Mouse (Mus musculus) neural tube, embryonic 15.5 days (tissue): ENCODE results near the gene Dcaf11. TPM values are rescaled to one million over a fixed set of nuclear protein-coding genes. Genes with fewer than 3 reads are reported as not detected.
A peak's percentile ranks its signal among the peaks of the same experiment; 100 is the strongest.

Source experiments
- ATAC-seq: fragments of 200-750 bp; cut with Nextera tagmentation; 2 replicates; pipeline ENCODE4 v1.8.0; 2017; ENCODE audit warnings: mild to moderate bottlenecking, moderate TSS enrichment, moderate library complexity; ENCODE audit not compliant: low FRiP score
- H3K27ac ChIP-seq: fragments of 300-500 bp; sonication (generic); replicated peaks from 2 replicates; pipeline ENCODE4 v1.5.1; 2015; ENCODE audit warnings: mild to moderate bottlenecking, inconsistent platforms
- H3K27me3 ChIP-seq: fragments of 300-500 bp; sonication (generic); replicated peaks from 2 replicates; pipeline ENCODE4 v1.6.1; 2015; ENCODE audit warnings: inconsistent platforms
- H3K36me3 ChIP-seq: fragments of 300-500 bp; sonication (generic); 2 replicates; pipeline ENCODE4 v1.6.1; 2015; ENCODE audit warnings: inconsistent platforms
- H3K4me1 ChIP-seq: fragments of 300-500 bp; sonication (generic); 2 replicates; pipeline ENCODE4 v1.6.1; 2015; ENCODE audit warnings: inconsistent platforms
- H3K4me2 ChIP-seq: fragments of 300-500 bp; sonication (generic); 2 replicates; pipeline ENCODE4 v1.6.1; 2015; ENCODE audit warnings: inconsistent platforms, mild to moderate bottlenecking, moderate library complexity
- H3K4me3 ChIP-seq: fragments of 300-500 bp; sonication (generic); replicated peaks from 2 replicates; pipeline ENCODE4 v1.5.1; 2015; ENCODE audit warnings: mild to moderate bottlenecking, inconsistent platforms
- H3K9ac ChIP-seq: fragments of 300-500 bp; sonication (generic); replicated peaks from 2 replicates; pipeline ENCODE4 v1.6.1; 2015; ENCODE audit warnings: mild to moderate bottlenecking, inconsistent platforms
- H3K9me3 ChIP-seq: fragments of 300-500 bp; sonication (generic); replicated peaks from 2 replicates; pipeline ENCODE4 v1.6.1; 2016; ENCODE audit warnings: inconsistent platforms
- WGBS: fragments of 180-500 bp; shearing (Covaris S2); methylation state at CpG from one replicate; pipeline ENCODE4 v1.1.7; 2015; ENCODE audit warnings: mixed read lengths; 5-methylcytosine and 5-hydroxymethylcytosine counted together
- polyA plus RNA-seq: library from polyadenylated mRNA; unstranded; fragments of >200 nt; fragmentation: Nextera tagmentation; extraction: Ambion mirVana; gene quantifications from 2 replicates; pipeline ENCODE4 v1.2.1, GENCODE M21; 2015

The Dcaf11 gene
- polyA plus RNA-seq, 1 experiment from 2014 or later, result 102 TPM

DNA sequence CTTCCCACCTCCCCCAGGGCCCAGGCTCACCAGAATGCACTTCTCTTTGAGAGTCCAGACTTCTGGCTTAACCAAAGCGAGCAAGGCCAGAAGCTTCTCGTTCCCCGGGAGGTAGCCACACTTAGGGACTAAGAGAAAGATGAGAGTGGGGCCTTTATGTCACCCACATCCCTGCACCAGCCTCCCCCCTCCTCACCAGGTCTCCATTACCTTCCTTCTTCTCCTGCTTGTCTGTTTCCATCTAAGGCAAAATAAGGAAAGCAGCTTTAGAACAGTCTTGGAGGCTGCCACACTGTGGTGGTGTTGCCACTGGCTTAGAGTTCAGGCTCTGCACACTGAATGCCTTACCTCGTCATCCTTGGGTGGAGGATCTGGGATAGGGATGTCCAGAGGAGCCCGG is 29.5 kb downstream of the Dcaf11 start:
- H3K4me2 ChIP-seq, result no peak overlapping the region
- no peak overlapping the region for H3K9ac ChIP-seq
- no peak for ATAC-seq
- no peaks in the 10 kb centered on the region for H3K27me3 ChIP-seq
- H3K27ac ChIP-seq, result no peak overlapping the region
- H3K4me3 ChIP-seq, result no peak overlapping the region
- H3K36me3 ChIP-seq, result peaks cover 18% of the 10 kb centered on the region
- H3K9me3 ChIP-seq, result no peaks in the 10 kb centered on the region
- 99% methylated on average over 5 of the region's 5 CpGs for WGBS
- H3K4me1 ChIP-seq, result peaks cover 53% of the 10 kb centered on the region

DNA sequence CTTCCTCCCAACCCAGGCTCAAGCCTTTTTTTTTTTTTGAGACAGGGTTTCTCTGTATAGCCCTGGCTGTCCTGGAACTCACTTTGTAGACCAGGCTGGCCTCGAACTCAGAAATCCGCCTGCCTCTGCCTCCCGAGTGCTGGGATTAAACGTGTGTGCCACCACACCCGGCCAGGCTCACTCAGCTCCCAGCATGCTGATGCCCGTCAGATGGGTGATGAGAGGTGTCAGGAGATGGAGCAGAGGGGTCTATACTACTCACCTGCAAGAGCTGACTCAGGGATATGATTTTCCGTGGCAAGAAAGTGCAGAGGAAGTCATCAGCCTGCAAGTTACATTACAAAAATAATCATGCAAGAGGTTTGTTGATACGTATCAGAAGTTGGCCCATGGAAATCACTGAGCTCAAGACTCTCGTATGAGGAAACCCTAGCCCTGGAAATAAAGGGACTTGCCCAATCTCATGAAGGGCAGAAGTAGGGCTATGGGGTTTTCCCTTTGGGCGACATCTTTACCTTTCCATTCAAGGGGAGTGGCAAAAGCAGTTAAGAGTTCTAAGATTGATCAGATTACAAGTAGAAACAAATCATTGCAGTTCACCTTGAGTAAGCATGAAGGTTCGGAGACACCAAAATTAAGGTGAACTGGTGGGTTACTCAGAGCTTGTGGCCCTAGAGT is 30.1 kb downstream of the Dcaf11 start:
- Histone ChIP-seq H3K36me3 (peaks cover 24% of the 10 kb centered on the region), H3K9ac (peak overlapping the region; percentile 87), H3K4me3 (peak overlapping the region; percentile 93), H3K9me3 (no peaks in the 10 kb centered on the region), H3K4me2 (peak overlapping the region; percentile 95), H3K27ac (peak overlapping the region; percentile 92; the same call in 1 of the 2 replicates), H3K27me3 (no peaks in the 10 kb centered on the region), H3K4me1 (peaks cover 48% of the 10 kb centered on the region)
- 89% methylated on average over 11 of the region's 11 CpGs for WGBS
- no peak for ATAC-seq

DNA sequence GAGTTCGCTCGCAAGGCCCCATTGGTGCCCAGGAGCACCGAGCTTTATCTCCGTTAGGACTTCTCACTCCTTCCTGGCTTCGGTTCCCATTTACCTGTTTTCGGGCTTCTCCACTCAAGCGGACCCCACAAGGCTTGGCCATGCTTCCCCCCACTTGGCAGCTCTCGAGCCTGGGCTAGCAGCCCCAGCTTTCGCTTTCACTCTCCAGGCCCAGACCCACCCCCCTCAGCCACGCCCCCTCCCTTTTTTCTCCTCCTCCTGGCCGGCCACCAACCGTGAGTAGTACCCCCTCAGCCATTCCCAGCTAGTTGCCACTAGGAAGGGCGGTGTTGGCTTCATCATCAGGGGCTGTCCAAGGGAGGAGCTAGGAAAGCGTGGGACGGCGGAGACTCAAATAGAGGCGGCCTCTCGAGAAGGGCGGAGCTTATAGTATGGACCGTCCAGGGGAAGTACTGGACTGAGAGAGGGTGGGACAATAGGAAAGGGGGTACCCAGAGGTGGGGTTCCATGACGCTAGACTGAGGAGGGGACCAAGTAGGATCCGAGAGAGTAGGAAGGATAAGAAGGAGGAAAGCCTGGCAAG is 31.0 kb downstream of the Dcaf11 start, which contains the start of gene Psme2:
TSS of gene Psme2 (minus strand) at position 366 of the 583 bp plus-strand sequence.
- H3K4me3 ChIP-seq, result peak within 1 kb of the TSS; percentile 93
- peak within 1 kb of the TSS; percentile 95 for H3K4me2 ChIP-seq
- no peaks in the 10 kb centered on the region for H3K27me3 ChIP-seq
- H3K36me3 ChIP-seq, result peaks cover 34% of the 10 kb centered on the region
- H3K4me1 ChIP-seq, result peaks cover 39% of the 10 kb centered on the region
- H3K9ac ChIP-seq, result peak within 1 kb of the TSS; percentile 87
- ATAC-seq, result peak; percentile 96
- H3K9me3 ChIP-seq, result no peaks in the 10 kb centered on the region
- under 1% methylated on average over 21 of the region's 22 CpGs for whole genome bisulfite sequencing
- H3K27ac ChIP-seq, result peak within 1 kb of the TSS; percentile 92

- ATAC-seq, result peak; percentile 90
- peaks cover 39% of the 10 kb centered on the region for H3K36me3 ChIP-seq
- 0% methylated on average over 33 of the region's 33 CpGs for WGBS
- H3K27me3 ChIP-seq, result no peaks in the 10 kb centered on the region
- peak within 1 kb of the TSS; percentile 92 for H3K27ac ChIP-seq
- H3K4me2 ChIP-seq, result peak within 1 kb of the TSS; percentile 95
- H3K4me3 ChIP-seq, result peak within 1 kb of the TSS; percentile 93
- peaks cover 39% of the 10 kb centered on the region for H3K4me1 ChIP-seq
- no peaks in the 10 kb centered on the region for H3K9me3 ChIP-seq
- peak within 1 kb of the TSS; percentile 87 for H3K9ac ChIP-seq
Measured at GRCm38 (mm10) chr14:55591331-55591891, 31.6 kb downstream of the Dcaf11 start, which contains the start of gene Rnf31. TSS of gene Rnf31 (plus strand) at chr14:55591708.

GRCm38 (mm10) chr14:55592226-55592625 is 32.4 kb downstream of the Dcaf11 start:
- H3K36me3 ChIP-seq, result peaks cover 45% of the 10 kb centered on the region
- H3K27ac ChIP-seq, result peak overlapping the region; percentile 92
- WGBS, result 6% methylated on average over 16 of the region's 16 CpGs
- H3K9ac ChIP-seq, result peak overlapping the region; percentile 87
- H3K4me3 ChIP-seq, result peak overlapping the region; percentile 93
- H3K4me2 ChIP-seq, result peak overlapping the region; percentile 95
- no peaks in the 10 kb centered on the region for H3K9me3 ChIP-seq
- H3K4me1 ChIP-seq, result peaks cover 39% of the 10 kb centered on the region
- no peak for ATAC-seq
- no peaks in the 10 kb centered on the region for H3K27me3 ChIP-seq

DNA sequence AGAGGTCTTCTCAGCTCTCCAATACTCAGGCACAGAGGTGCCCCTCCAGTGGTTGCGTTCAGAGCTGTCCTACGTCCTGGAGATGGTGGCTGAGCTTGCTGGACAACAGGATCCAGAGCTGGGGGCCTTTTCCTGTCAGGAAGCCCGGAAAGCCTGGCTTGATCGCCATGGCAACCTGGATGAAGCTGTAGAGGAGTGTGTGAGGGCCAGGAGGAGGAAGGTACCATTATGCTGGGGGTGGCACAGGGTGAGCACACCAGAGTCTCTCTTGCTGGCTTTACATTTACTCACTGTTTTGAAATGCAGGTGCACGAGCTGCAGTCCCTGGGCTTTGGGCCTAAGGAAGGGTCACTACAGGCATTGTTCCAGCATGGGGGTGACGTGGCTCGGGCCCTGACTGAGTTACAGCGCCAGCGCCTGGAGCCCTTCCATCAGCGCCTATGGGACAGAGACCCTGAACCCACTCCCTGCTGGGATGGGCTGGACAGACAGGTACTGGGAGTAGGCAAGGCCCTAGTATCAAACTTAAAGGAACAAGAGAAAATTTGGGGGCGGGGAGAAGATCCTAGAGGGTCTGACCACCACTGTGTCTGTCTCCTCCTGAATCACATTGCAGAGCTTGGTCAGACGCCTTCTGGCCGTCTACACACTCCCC is 36.4 kb downstream of the Dcaf11 start:
- 72% methylated on average over 13 of the region's 13 CpGs for WGBS
- Histone ChIP-seq H3K4me1 (peaks cover 25% of the 10 kb centered on the region), H3K4me2 (no peak overlapping the region), H3K27me3 (no peaks in the 10 kb centered on the region), H3K9me3 (no peaks in the 10 kb centered on the region), H3K27ac (no peak overlapping the region), H3K9ac (no peak overlapping the region; the same call in 1 of the 2 replicates), H3K4me3 (no peak overlapping the region), H3K36me3 (peaks cover 70% of the 10 kb centered on the region)
- no peak for ATAC-seq

- Histone ChIP-seq H3K36me3 (peaks cover 95% of the 10 kb centered on the region), H3K9ac (no peak overlapping the region), H3K9me3 (no peaks in the 10 kb centered on the region), H3K4me2 (no peak overlapping the region), H3K27ac (no peak overlapping the region), H3K27me3 (no peaks in the 10 kb centered on the region), H3K4me3 (no peak overlapping the region), H3K4me1 (peaks cover 11% of the 10 kb centered on the region)
- 96% methylated on average over 21 of the region's 21 CpGs for WGBS
- no peak for ATAC-seq
Measured at GRCm38 (mm10) chr14:55598521-55599390, 39.0 kb downstream of the Dcaf11 start.

DNA sequence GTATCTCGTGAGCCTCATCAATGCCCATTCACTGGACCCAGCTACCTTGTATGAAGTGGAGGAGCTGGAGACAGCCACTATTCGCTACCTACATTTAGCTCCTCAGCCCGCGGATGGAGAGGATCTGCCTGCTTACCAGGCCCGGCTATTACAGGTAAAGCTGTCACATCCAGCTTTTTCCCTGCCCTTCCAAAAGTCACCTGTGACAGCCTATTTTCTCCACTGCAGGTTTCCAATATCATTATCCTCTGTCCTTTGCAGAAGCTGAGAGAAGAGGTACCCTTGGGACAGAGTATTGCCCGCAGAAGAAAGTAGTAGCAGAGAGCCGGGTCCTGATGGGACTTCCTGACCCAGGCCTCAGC is 43.4 kb downstream of the Dcaf11 start, which contains the start of gene Irf9:
TSS of gene Irf9 (plus strand) at position 301 of the 362 bp plus-strand sequence.
- Histone ChIP-seq H3K27me3 (no peaks in the 10 kb centered on the region), H3K4me2 (peak within 1 kb of the TSS; percentile 54), H3K4me3 (peak within 1 kb of the TSS; percentile 34), H3K36me3 (peaks cover 82% of the 10 kb centered on the region), H3K4me1 (peaks cover 12% of the 10 kb centered on the region), H3K9me3 (no peaks in the 10 kb centered on the region), H3K9ac (no peak within 1 kb of the TSS), H3K27ac (peak within 1 kb of the TSS; percentile 63; the same call in 1 of the 2 replicates)
- ATAC-seq, result no peak
- 86% methylated on average over 7 of the region's 7 CpGs for WGBS

GRCm38 (mm10) chr14:55603633-55604576 is 44.1 kb downstream of the Dcaf11 start:
- Histone ChIP-seq H3K9me3 (no peaks in the 10 kb centered on the region), H3K36me3 (peaks cover 82% of the 10 kb centered on the region), H3K27ac (peak overlapping the region; percentile 63; the same call in 1 of the 2 replicates), H3K9ac (no peak overlapping the region), H3K4me1 (peaks cover 12% of the 10 kb centered on the region), H3K4me2 (peak overlapping the region; percentile 54), H3K27me3 (no peaks in the 10 kb centered on the region), H3K4me3 (peak overlapping the region; percentile 34)
- peak; percentile 86; the same call in 1 of the 2 replicates for ATAC-seq
- 24% methylated on average over 19 of the region's 19 CpGs for WGBS

DNA sequence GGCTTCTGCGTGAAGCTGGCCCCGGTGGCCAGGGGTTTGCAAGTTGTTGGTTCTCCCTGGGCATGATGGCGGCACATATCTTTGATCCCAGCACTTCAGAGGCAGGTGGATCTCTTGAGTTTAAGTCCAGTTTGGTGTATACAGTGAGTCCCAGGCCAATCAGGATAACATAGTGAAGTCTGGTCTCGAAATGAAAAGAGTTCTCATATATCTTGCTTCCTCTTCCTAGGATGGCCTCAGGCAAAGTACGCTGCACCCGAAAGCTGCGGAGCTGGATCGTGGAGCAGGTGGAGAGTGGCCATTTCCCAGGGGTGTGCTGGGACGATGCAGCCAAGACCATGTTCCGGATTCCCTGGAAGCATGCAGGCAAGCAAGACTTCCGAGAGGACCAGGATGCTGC is 45.0 kb downstream of the Dcaf11 start:
- Histone ChIP-seq H3K9ac (no peak overlapping the region), H3K9me3 (no peaks in the 10 kb centered on the region), H3K27me3 (no peaks in the 10 kb centered on the region), H3K4me2 (peak overlapping the region; percentile 54), H3K4me1 (peaks cover 12% of the 10 kb centered on the region), H3K27ac (no peak overlapping the region), H3K4me3 (no peak overlapping the region), H3K36me3 (peaks cover 82% of the 10 kb centered on the region)
- WGBS, result 86% methylated on average over 11 of the region's 11 CpGs
- no peak for ATAC-seq
